Mouse (Mus musculus) stomach, embryonic 16.5 days (tissue): ENCODE measurements around the gene Lrrc46. TPM values are rescaled to one million over a fixed set of nuclear protein-coding genes. Genes with fewer than 3 reads are reported as not detected.
A peak's percentile ranks its signal among the peaks of the same experiment; 100 is the strongest.

Experiments used
- ATAC-seq: fragments of 200-750 bp; cut with Nextera tagmentation; 2 replicates; pipeline ENCODE4 v1.8.0; 2017; ENCODE audit warnings: moderate number of reproducible peaks, moderate TSS enrichment; ENCODE audit not compliant: insufficient read depth, low FRiP score
- H3K27ac ChIP-seq: fragments of 300-500 bp; sonication (generic); 2 replicates; pipeline ENCODE4 v1.5.1; 2014; ENCODE audit warnings: low read length
- H3K27me3 ChIP-seq: fragments of 300-500 bp; sonication (generic); 2 replicates; pipeline ENCODE4 v1.6.1; 2014; ENCODE audit warnings: low read length, control low read depth, mixed read lengths; ENCODE audit not compliant: control insufficient read depth, insufficient read depth
- H3K36me3 ChIP-seq: fragments of 300-500 bp; sonication (generic); 2 replicates; pipeline ENCODE4 v1.6.1; 2014; ENCODE audit warnings: low read length; ENCODE audit not compliant: control insufficient read depth, insufficient read depth
- H3K4me1 ChIP-seq: fragments of 300-500 bp; sonication (generic); 2 replicates; pipeline ENCODE4 v1.6.1; 2014; ENCODE audit warnings: low read length, control low read depth, mixed read lengths; ENCODE audit not compliant: control insufficient read depth, insufficient read depth
- H3K4me2 ChIP-seq: fragments of 300-500 bp; sonication (generic); 2 replicates; pipeline ENCODE4 v1.6.1; 2014; ENCODE audit warnings: low read depth, low read length, mixed read lengths
- H3K4me3 ChIP-seq: fragments of 300-500 bp; sonication (generic); replicated peaks from 2 replicates; pipeline ENCODE4 v1.5.1; 2014; ENCODE audit warnings: mild to moderate bottlenecking, low read length
- H3K9ac ChIP-seq: fragments of 300-500 bp; sonication (generic); 2 replicates; pipeline ENCODE4 v1.6.1; 2014; ENCODE audit warnings: low read length
- H3K9me3 ChIP-seq: fragments of 300-500 bp; sonication (generic); replicated peaks from 2 replicates; pipeline ENCODE4 v1.6.1; 2016; ENCODE audit warnings: low read length, control low read depth; ENCODE audit not compliant: control insufficient read depth
- WGBS: fragments of 180-500 bp; shearing (Covaris S2); extraction: QIAGEN DNeasy Blood & Tissue Kit; methylation state at CpG from one replicate; pipeline ENCODE4 v1.1.7; 2014; 5-methylcytosine and 5-hydroxymethylcytosine counted together
- polyA plus RNA-seq: library from polyadenylated mRNA; unstranded; fragments of >200 nt; fragmentation: Nextera tagmentation; extraction: Ambion mirVana; gene quantifications from 2 replicates; pipeline ENCODE4 v1.2.1, GENCODE M21; 2015

The Lrrc46 gene
- polyA plus RNA-seq, result 0.34 and 0.62 TPM in 2 replicates

- peak; percentile 88 for ATAC-seq
- Histone ChIP-seq H3K27me3 (no peaks in the 10 kb centered on the region), H3K4me3 (peak within 1 kb of the TSS; percentile 76), H3K9ac (peak within 1 kb of the TSS; percentile 86), H3K9me3 (no peaks in the 10 kb centered on the region), H3K36me3 (peaks cover 9% of the 10 kb centered on the region; the same call in 1 of the 2 replicates), H3K27ac (peak within 1 kb of the TSS; percentile 68), H3K4me1 (peaks cover 10% of the 10 kb centered on the region), H3K4me2 (peak within 1 kb of the TSS; percentile 98)
- WGBS, result under 1% methylated on average over 48 of the region's 48 CpGs
Measured at GRCm38 (mm10) chr11:97041022-97041899, at the start of gene Lrrc46, which contains the start of gene Mrpl10. Lrrc46 (minus strand) TSS chr11:97041407. Mrpl10 (plus strand) TSS chr11:97041560.

- Histone ChIP-seq H3K27me3 (no peaks in the 10 kb centered on the region; the same call in 1 of the 2 replicates), H3K4me1 (no peaks in the 10 kb centered on the region), H3K4me3 (no peak overlapping the region), H3K4me2 (no peak overlapping the region), H3K9me3 (0 out of 2 replicates have a peak, but pooled peaks cover 4% of the 10 kb centered on the region), H3K36me3 (no peaks in the 10 kb centered on the region), H3K9ac (no peak overlapping the region), H3K27ac (no peak overlapping the region)
- ATAC-seq, result no peak
- WGBS, result 74% methylated on average over 6 of the region's 6 CpGs
Measured at GRCm38 (mm10) chr11:97086365-97086764, 45.2 kb upstream of the Lrrc46 start.

DNA sequence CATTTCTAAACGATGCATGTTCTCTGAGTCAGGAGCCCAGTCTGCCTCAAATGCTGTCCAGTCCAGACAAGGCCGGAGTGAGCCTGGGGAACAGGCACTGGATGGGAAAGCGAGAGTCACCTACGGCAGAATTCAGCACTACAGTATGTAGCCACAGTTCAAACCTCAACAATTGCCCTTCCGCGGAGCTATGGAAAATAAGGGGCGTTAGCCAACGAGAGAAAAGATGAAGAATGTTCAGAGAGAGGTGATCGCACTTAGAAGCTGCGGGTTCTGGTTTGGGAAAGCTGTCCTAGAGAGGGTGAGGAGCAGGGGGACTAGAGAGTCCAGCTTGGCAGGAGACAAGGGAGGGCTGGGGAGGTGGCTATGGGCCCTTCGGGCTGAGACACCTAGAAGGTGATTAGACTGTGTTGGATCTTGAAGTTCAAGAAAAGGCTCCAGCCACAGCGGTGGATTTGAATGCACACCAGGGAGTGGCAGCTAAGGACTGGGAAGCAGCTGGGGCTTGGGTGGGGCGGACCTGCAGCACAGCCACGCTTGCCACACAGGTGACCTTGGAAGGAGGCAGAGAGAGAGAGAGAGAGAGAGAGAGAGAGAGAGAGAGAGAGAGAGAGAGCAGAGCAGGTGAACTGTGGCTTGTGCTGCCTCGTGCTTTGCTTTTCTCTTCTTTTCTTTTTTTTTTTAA is 43.8 kb upstream of the Lrrc46 start:
- Histone ChIP-seq H3K36me3 (no peaks in the 10 kb centered on the region), H3K4me1 (no peaks in the 10 kb centered on the region), H3K27me3 (no peaks in the 10 kb centered on the region), H3K4me3 (no peak overlapping the region), H3K9me3 (0 out of 2 replicates have a peak, but pooled peaks cover 4% of the 10 kb centered on the region), H3K27ac (no peak overlapping the region), H3K4me2 (no peak overlapping the region), H3K9ac (no peak overlapping the region)
- ATAC-seq, result no peak
- WGBS, result 82% methylated on average over 15 of the region's 15 CpGs

DNA sequence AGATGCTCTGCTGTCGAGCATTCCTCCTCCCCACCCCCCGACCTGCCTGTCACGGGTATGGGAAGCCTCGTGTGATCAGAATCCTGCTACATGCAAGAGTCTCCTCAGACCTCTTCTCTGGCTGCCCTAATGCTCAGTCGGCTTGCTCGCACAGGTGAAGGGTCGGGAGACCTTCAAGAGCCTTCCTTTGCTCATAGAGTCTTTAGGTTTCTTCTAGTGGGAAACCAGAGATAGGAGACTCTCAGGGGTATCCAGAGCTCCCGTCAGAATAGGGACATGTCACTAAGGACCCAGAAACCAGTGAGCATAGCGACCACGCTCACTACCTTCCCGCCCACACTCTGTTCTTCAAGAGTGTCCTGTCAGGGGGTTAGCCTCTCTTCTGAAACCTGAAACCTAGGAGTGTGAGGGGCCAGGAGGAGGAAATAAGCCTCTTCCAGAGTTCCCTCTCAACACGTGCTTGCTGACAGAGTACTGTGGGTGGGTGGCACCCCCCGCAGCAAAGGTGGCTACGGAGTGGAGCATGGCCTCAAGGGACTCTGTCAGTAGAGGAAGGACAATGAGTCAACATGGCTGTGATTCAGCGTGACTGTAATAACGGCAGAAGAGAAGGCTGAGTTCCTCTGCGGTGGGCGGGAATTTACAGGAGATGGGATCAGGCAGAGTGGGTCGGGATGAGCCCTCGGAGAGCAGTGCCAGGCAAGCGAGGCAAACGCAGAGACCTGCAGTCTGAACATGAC is 42.4 kb upstream of the Lrrc46 start:
- Histone ChIP-seq H3K27me3 (no peaks in the 10 kb centered on the region), H3K27ac (no peak overlapping the region), H3K9me3 (0 out of 2 replicates have a peak, but pooled peaks cover under 1% of the 10 kb centered on the region), H3K36me3 (no peaks in the 10 kb centered on the region), H3K4me1 (no peaks in the 10 kb centered on the region), H3K4me3 (no peak overlapping the region), H3K4me2 (no peak overlapping the region), H3K9ac (no peak overlapping the region)
- ATAC-seq, result no peak; the same call in 1 of the 2 replicates
- WGBS, result 25% methylated on average over 22 of the region's 22 CpGs

DNA sequence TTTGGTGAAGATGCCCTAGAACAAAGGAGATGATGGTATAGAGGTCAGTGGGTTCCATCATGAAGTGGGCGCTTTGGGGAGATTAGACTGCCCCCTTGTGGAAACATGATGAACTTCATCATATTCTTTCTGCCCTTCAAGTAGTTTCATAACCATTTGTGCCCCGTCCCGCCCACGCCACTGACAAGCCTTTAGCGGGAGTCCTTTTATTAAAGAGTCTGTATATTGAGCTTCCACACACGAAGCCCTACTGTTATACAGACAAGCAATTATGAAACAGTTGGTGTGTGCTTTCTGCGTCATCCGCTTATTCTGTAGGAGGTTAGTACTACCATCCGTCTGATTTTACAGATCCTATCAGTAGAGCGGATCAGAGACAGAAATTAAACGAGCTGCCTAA is 41.8 kb upstream of the Lrrc46 start:
- 33% methylated on average over 11 of the region's 11 CpGs for WGBS
- H3K9me3 ChIP-seq, result no peaks in the 10 kb centered on the region
- H3K4me2 ChIP-seq, result no peak overlapping the region
- no peaks in the 10 kb centered on the region for H3K4me1 ChIP-seq
- no peak overlapping the region for H3K27ac ChIP-seq
- H3K36me3 ChIP-seq, result no peaks in the 10 kb centered on the region
- no peaks in the 10 kb centered on the region for H3K27me3 ChIP-seq
- H3K4me3 ChIP-seq, result no peak overlapping the region
- no peak overlapping the region for H3K9ac ChIP-seq
- no peak for ATAC-seq

DNA sequence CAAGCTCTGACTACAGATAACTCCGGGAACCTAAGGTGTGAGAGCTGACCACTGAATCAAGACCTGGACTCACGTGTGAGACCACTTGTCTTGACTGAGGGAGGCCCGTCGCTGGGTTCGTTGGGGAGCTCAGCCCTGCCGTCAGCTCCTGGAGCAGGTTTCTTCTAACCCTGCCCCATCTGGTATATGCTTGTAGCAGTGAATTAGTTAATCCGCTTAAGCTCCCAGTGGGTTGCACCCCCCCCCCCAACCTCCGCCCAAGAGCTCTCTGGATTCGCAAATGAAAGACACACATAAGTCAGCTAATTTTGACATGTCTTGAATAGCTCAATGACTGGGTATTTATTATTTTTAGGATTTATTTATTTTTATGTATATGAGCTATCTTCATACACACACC is 39.1 kb upstream of the Lrrc46 start:
- no peaks in the 10 kb centered on the region for H3K27me3 ChIP-seq
- H3K4me2 ChIP-seq, result no peak overlapping the region
- H3K27ac ChIP-seq, result no peak overlapping the region
- ATAC-seq, result no peak
- H3K9me3 ChIP-seq, result no peaks in the 10 kb centered on the region
- no peak overlapping the region for H3K4me3 ChIP-seq
- WGBS, result 34% methylated on average over 9 of the region's 9 CpGs
- no peak overlapping the region for H3K9ac ChIP-seq
- no peaks in the 10 kb centered on the region for H3K4me1 ChIP-seq
- no peaks in the 10 kb centered on the region for H3K36me3 ChIP-seq

- no peaks in the 10 kb centered on the region for H3K36me3 ChIP-seq
- no peak overlapping the region for H3K9ac ChIP-seq
- WGBS, result 38% methylated on average over 4 of the region's 4 CpGs
- H3K4me2 ChIP-seq, result no peak overlapping the region
- no peaks in the 10 kb centered on the region for H3K9me3 ChIP-seq
- H3K4me3 ChIP-seq, result no peak overlapping the region
- H3K27me3 ChIP-seq, result no peaks in the 10 kb centered on the region
- ATAC-seq, result no peak
- no peaks in the 10 kb centered on the region for H3K4me1 ChIP-seq
- no peak overlapping the region for H3K27ac ChIP-seq
Measured at GRCm38 (mm10) chr11:97078751-97079150, 37.5 kb upstream of the Lrrc46 start.

GRCm38 (mm10) chr11:97074235-97074634 is 33.0 kb upstream of the Lrrc46 start:
- no peaks in the 10 kb centered on the region for H3K9me3 ChIP-seq
- no peak overlapping the region for H3K4me3 ChIP-seq
- H3K27me3 ChIP-seq, result no peaks in the 10 kb centered on the region
- H3K36me3 ChIP-seq, result no peaks in the 10 kb centered on the region
- 61% methylated on average over 8 of the region's 8 CpGs for WGBS
- no peak overlapping the region for H3K4me2 ChIP-seq
- H3K9ac ChIP-seq, result no peak overlapping the region
- no peak overlapping the region for H3K27ac ChIP-seq
- no peaks in the 10 kb centered on the region for H3K4me1 ChIP-seq
- ATAC-seq, result no peak
